Mouse (Mus musculus) MEL (cell line): ENCODE results near the gene Gm16181. TPM values are rescaled to one million over a fixed set of nuclear protein-coding genes. Genes with fewer than 3 reads are reported as not detected.

Source experiments
- BHLHE40 ChIP-seq: IDR thresholded peaks from 2 replicates; pipeline ENCODE4 v1.6.1; 2012; ENCODE audit warnings: low read depth, mild to moderate bottlenecking, inconsistent platforms, low read length, improper control_type of control experiment, borderline replicate concordance
- CHD2 ChIP-seq: IDR thresholded peaks from 2 replicates; pipeline ENCODE4 v1.6.1; 2011; ENCODE audit warnings: low read length, improper control_type of control experiment
- CTCF ChIP-seq, 3 experiments: IDR thresholded peaks in 2 of 3; conservative IDR thresholded peaks in 1 of 3; 2 replicates each; pipeline ENCODE4 v1.5.1; 2011 to 2012; ENCODE audit warnings: low read length in 3 of 3, low read depth in 2 of 3, mild to moderate bottlenecking in 2 of 3, improper control_type of control experiment in 1 of 3, inconsistent platforms in 1 of 3, mixed read lengths in 1 of 3, moderate library complexity in 1 of 3; ENCODE audit not compliant: control insufficient read depth in 1 of 3, insufficient read depth in 1 of 3, poor library complexity in 1 of 3, severe bottlenecking in 1 of 3
- E2F4 ChIP-seq: IDR thresholded peaks from 2 replicates; pipeline ENCODE4 v1.6.1; 2011; ENCODE audit warnings: low read depth, low read length, improper control_type of control experiment, borderline replicate concordance
- ELF1 ChIP-seq: IDR thresholded peaks from 2 replicates; pipeline ENCODE4 v1.6.1; 2014; ENCODE audit warnings: low read depth, mild to moderate bottlenecking, inconsistent platforms, low read length, improper control_type of control experiment, moderate library complexity
- EP300 ChIP-seq, 2 experiments: IDR thresholded peaks; 2 replicates each; pipeline ENCODE4 v1.6.1; 2011; ENCODE audit warnings: improper control_type of control experiment in 2 of 2, low read length in 2 of 2, low read depth in 1 of 2, mild to moderate bottlenecking in 1 of 2
- ETS1 ChIP-seq: IDR thresholded peaks from 2 replicates; pipeline ENCODE4 v1.6.1; 2012; ENCODE audit warnings: low read depth, mild to moderate bottlenecking, inconsistent platforms, low read length, improper control_type of control experiment, moderate library complexity
- GABPA ChIP-seq: IDR thresholded peaks from 2 replicates; pipeline ENCODE4 v1.6.1; 2012; ENCODE audit warnings: low read depth, mild to moderate bottlenecking, inconsistent platforms, low read length, improper control_type of control experiment, moderate library complexity
- JUND ChIP-seq: IDR thresholded peaks from 2 replicates; pipeline ENCODE4 v1.6.1; 2011; ENCODE audit warnings: low read depth, mild to moderate bottlenecking, improper control_type of control experiment, low read length
- MAX ChIP-seq: IDR thresholded peaks from 2 replicates; pipeline ENCODE4 v1.6.1; 2011; ENCODE audit warnings: low read length, improper control_type of control experiment
- MAZ ChIP-seq: IDR thresholded peaks from 2 replicates; pipeline ENCODE4 v1.6.1; 2012; ENCODE audit warnings: low read depth, mild to moderate bottlenecking, inconsistent platforms, low read length, improper control_type of control experiment
- MYB ChIP-seq: IDR thresholded peaks from 2 replicates; pipeline ENCODE4 v1.6.1; 2011; ENCODE audit warnings: mild to moderate bottlenecking, low read depth, low read length, improper control_type of control experiment
- POLR2A ChIP-seq, 2 experiments: IDR thresholded peaks; 2 replicates each; pipeline ENCODE4 v1.6.1; 2011 to 2012; ENCODE audit warnings: low read length in 2 of 2, mild to moderate bottlenecking in 2 of 2, control low read depth in 1 of 2, improper control_type of control experiment in 1 of 2, low read depth in 1 of 2, moderate library complexity in 1 of 2; ENCODE audit not compliant: control insufficient read depth in 1 of 2, insufficient read depth in 1 of 2, poor library complexity in 1 of 2
- RAD21 ChIP-seq: IDR thresholded peaks from 2 replicates; pipeline ENCODE4 v1.6.1; 2011; ENCODE audit warnings: mild to moderate bottlenecking, low read depth, low read length, improper control_type of control experiment
- SIN3A ChIP-seq: IDR thresholded peaks from 2 replicates; pipeline ENCODE4 v1.6.1; 2012; ENCODE audit warnings: low read length, improper control_type of control experiment, inconsistent platforms
- SMC3 ChIP-seq: IDR thresholded peaks from 2 replicates; pipeline ENCODE4 v1.6.1; 2011; ENCODE audit warnings: low read depth, low read length, improper control_type of control experiment
- TBP ChIP-seq: IDR thresholded peaks from 2 replicates; pipeline ENCODE4 v1.8.0; 2011; ENCODE audit warnings: low read depth, low read length, improper control_type of control experiment
- TCF12 ChIP-seq: IDR thresholded peaks from 2 replicates; pipeline ENCODE4 v1.6.1; 2014; ENCODE audit warnings: low read depth, mild to moderate bottlenecking, inconsistent platforms, low read length, improper control_type of control experiment, moderate library complexity
- UBTF ChIP-seq: IDR thresholded peaks from 2 replicates; pipeline ENCODE4 v1.6.1; 2012; ENCODE audit warnings: low read depth, mild to moderate bottlenecking, inconsistent platforms, low read length, improper control_type of control experiment, moderate library complexity, borderline replicate concordance; ENCODE audit not compliant: insufficient read depth
- USF1 ChIP-seq: IDR thresholded peaks from 2 replicates; pipeline ENCODE4 v1.6.1; 2014; ENCODE audit warnings: low read depth, mild to moderate bottlenecking, inconsistent platforms, low read length, improper control_type of control experiment, moderate library complexity
- USF2 ChIP-seq, 2 experiments: IDR thresholded peaks; 2 replicates each; pipeline ENCODE4 v1.6.1; 2011 to 2012; ENCODE audit warnings: improper control_type of control experiment in 2 of 2, low read length in 2 of 2, borderline replicate concordance in 1 of 2, inconsistent platforms in 1 of 2, low read depth in 1 of 2, mild to moderate bottlenecking in 1 of 2; ENCODE audit not compliant: insufficient read depth in 1 of 2
- ZC3H11A ChIP-seq: IDR thresholded peaks from 2 replicates; pipeline ENCODE4 v1.6.1; 2012; ENCODE audit warnings: low read depth, mild to moderate bottlenecking, inconsistent platforms, low read length, improper control_type of control experiment
- ZMIZ1 ChIP-seq: IDR thresholded peaks from 2 replicates; pipeline ENCODE4 v1.6.1; 2012; ENCODE audit warnings: low read depth, mild to moderate bottlenecking, inconsistent platforms, low read length, improper control_type of control experiment, moderate library complexity
- ZNF384 ChIP-seq: IDR thresholded peaks from 2 replicates; pipeline ENCODE4 v1.6.1; 2012; ENCODE audit warnings: low read depth, mild to moderate bottlenecking, inconsistent platforms, low read length, improper control_type of control experiment
- polyA plus RNA-seq, 2 experiments: library from polyadenylated mRNA; stranded (reverse) in 1 of 2; unstranded in 1 of 2; fragments of >175 nt in 1 of 2; fragments of >200 nt in 1 of 2; gene quantifications; 2 replicates each; pipeline versions ENCODE4 v1.2.1 to v1.2.4; 2012; ENCODE audit warnings: low replicate concordance in 2 of 2, low read depth in 1 of 2; ENCODE audit not compliant: insufficient read length in 2 of 2, insufficient read depth in 1 of 2, missing spikeins in 1 of 2
- total RNA-seq: library from RNA; depleted of rRNA; stranded (reverse); fragments of 300-350 nt; gene quantifications from 2 replicates; pipeline ENCODE4 v1.2.3, GENCODE M21; 2012

The Gm16181 gene
- total and polyA plus RNA-seq, 3 experiments, result 0.58 TPM; not detected in 2

- TF ChIP-seq RAD21, result no peak
- no peak for TF ChIP-seq ZMIZ1
- 0 out of 2 replicates have a peak, but pooled peaks have one; percentile 6 for TF ChIP-seq MAZ
- TF ChIP-seq UBTF, result no peak
- TF ChIP-seq JUND, result no peak
- peak; percentile 77; the same call in 1 of the 2 replicates for TF ChIP-seq TBP
- no peak for TF ChIP-seq BHLHE40
- TF ChIP-seq ELF1, result peak; percentile 95
- peak; percentile 99 for TF ChIP-seq MAX
- no peak for TF ChIP-seq EP300 (IDR thresholded peaks at IDR 0.05; ENCODE audit: low read depth in 1 of 2, low read length in 2 of 2)
- no peak for TF ChIP-seq GABPA
- no peak for TF ChIP-seq CHD2
- TF ChIP-seq E2F4, result peak; percentile 97
- TF ChIP-seq ETS1, result no peak
- TF ChIP-seq USF1, result peak; percentile 98
- peak; percentile 40 to 84; a peak in 2 of 4 replicates for TF ChIP-seq USF2 (IDR thresholded peaks at IDR 0.05; ENCODE audit: borderline replicate concordance in 1 of 2, insufficient read depth in 1 of 2, low read depth in 1 of 2, low read length in 2 of 2)
- peak; percentile 31 to 85; a peak in 3 of 4 replicates for TF ChIP-seq POLR2A (IDR thresholded peaks at IDR 0.05; ENCODE audit: control insufficient read depth in 1 of 2, insufficient read depth in 1 of 2, low read depth in 1 of 2, low read length in 2 of 2, poor library complexity in 1 of 2)
- TF ChIP-seq ZC3H11A, result no peak
- no peak for TF ChIP-seq ZNF384
- peak; percentile 95 for TF ChIP-seq SIN3A
- no peak for TF ChIP-seq CTCF (IDR thresholded peaks at IDR 0.05 in 2 of 3, conservative IDR thresholded peaks at IDR 0.05 in 1 of 3; ENCODE audit: control insufficient read depth in 1 of 3, insufficient read depth in 1 of 3, low read depth in 2 of 3, low read length in 3 of 3, poor library complexity in 1 of 3, severe bottlenecking in 1 of 3)
- TF ChIP-seq SMC3, result no peak
- TF ChIP-seq MYB, result no peak
- TF ChIP-seq TCF12, result peak; percentile 63
- TF ChIP-seq, all 39 proteins: peak for 17
These were observed 20.8 kb downstream of the Gm16181 start, which contains the start of gene Ddx39b (continued) for GRCm38 (mm10) chr17:35241305-35242014.
